Mouse (Mus musculus) neural tube, embryonic 11.5 days (tissue): ENCODE results near the gene E030030I06Rik. TPM values are rescaled to one million over a fixed set of nuclear protein-coding genes. Genes with fewer than 3 reads are reported as not detected.
"Not testable (repeated sequence)": the region's sequence is repeated elsewhere in the genome, so short reads cannot be mapped to it uniquely, and the experiment has no call there.

Experiments
- ATAC-seq: fragments of 200-750 bp; cut with Nextera tagmentation; 2 replicates; pipeline ENCODE4 v1.8.0; 2017; ENCODE audit warnings: moderate number of reproducible peaks, mild to moderate bottlenecking, moderate TSS enrichment, moderate library complexity; ENCODE audit not compliant: insufficient read depth, low FRiP score, low TSS enrichment
- DNase-seq: peaks from one replicate; pipeline ENCODE4 v3.0.0-alpha.2; 2015; ENCODE audit warnings: low spot score
- H3K27ac ChIP-seq: fragments of 300-500 bp; sonication (generic); 2 replicates; pipeline ENCODE4 v1.5.1; 2014; ENCODE audit warnings: low read depth, mild to moderate bottlenecking, low read length
- H3K27me3 ChIP-seq: fragments of 300-500 bp; sonication (generic); 2 replicates; pipeline ENCODE4 v1.6.1; 2014; ENCODE audit warnings: mild to moderate bottlenecking, low read length, mixed read lengths; ENCODE audit not compliant: control insufficient read depth, insufficient read depth
- H3K36me3 ChIP-seq: fragments of 300-500 bp; sonication (generic); 2 replicates; pipeline ENCODE4 v1.6.1; 2014; ENCODE audit warnings: mild to moderate bottlenecking, low read length, moderate library complexity, mixed read lengths; ENCODE audit not compliant: control insufficient read depth, insufficient read depth
- H3K4me1 ChIP-seq: fragments of 300-500 bp; sonication (generic); 2 replicates; pipeline ENCODE4 v1.6.1; 2014; ENCODE audit warnings: low read length, mixed read lengths; ENCODE audit not compliant: control insufficient read depth, insufficient read depth
- H3K4me2 ChIP-seq: fragments of 300-500 bp; sonication (generic); 2 replicates; pipeline ENCODE4 v1.6.1; 2014; ENCODE audit warnings: low read depth, mild to moderate bottlenecking, moderate library complexity
- H3K4me3 ChIP-seq: fragments of 300-500 bp; sonication (generic); 2 replicates; pipeline ENCODE4 v1.5.1; 2014; ENCODE audit warnings: low read depth, low read length
- H3K9ac ChIP-seq: fragments of 300-500 bp; sonication (generic); 2 replicates; pipeline ENCODE4 v1.6.1; 2014; ENCODE audit warnings: mild to moderate bottlenecking, low read length
- H3K9me3 ChIP-seq: fragments of 300-500 bp; sonication (generic); 2 replicates; pipeline ENCODE4 v1.6.1; 2016; ENCODE audit warnings: low read length; ENCODE audit not compliant: control insufficient read depth
- WGBS: fragments of 180-500 bp; shearing (Covaris S2); extraction: QIAGEN DNeasy Blood & Tissue Kit; methylation state at CpG from one replicate; pipeline ENCODE4 v1.1.7; 2014; 5-methylcytosine and 5-hydroxymethylcytosine counted together
- polyA plus RNA-seq: library from polyadenylated mRNA; unstranded; fragments of >200 nt; fragmentation: Nextera tagmentation; extraction: Ambion mirVana; gene quantifications from 2 replicates; pipeline ENCODE4 v1.2.1, GENCODE M21; 2014

E030030I06Rik gene
- polyA plus RNA-seq, 1 experiment from 2014 or later: 10.1 TPM

- no peak overlapping the region for H3K27ac ChIP-seq
- H3K27me3 ChIP-seq: peaks cover 78% of the 10 kb centered on the region
- H3K4me2 ChIP-seq: no peak overlapping the region
- no peaks in the 10 kb centered on the region for H3K9me3 ChIP-seq
- no peak overlapping the region for H3K4me3 ChIP-seq
- 0 out of 2 replicates have a peak, but pooled peaks cover 4% of the 10 kb centered on the region for H3K4me1 ChIP-seq
- no peak for ATAC-seq
- no peak for DNase-seq
- no peaks in the 10 kb centered on the region for H3K36me3 ChIP-seq
- 8% methylated on average over 3 of the region's 3 CpGs for WGBS
- H3K9ac ChIP-seq: no peak overlapping the region
These were observed 6.1 kb upstream of the E030030I06Rik start for GRCm38 (mm10) chr10:22154871-22155799.

GRCm38 (mm10) chr10:22154127-22154526 lies 5.1 kb upstream of the E030030I06Rik start:
- H3K4me3 ChIP-seq: peak overlapping the region; percentile 24; the same call in 1 of the 2 replicates
- not testable (repeated sequence) for H3K9ac ChIP-seq, ATAC-seq, H3K9me3 ChIP-seq, H3K4me1 ChIP-seq, H3K36me3 ChIP-seq, H3K27ac ChIP-seq
- peak overlapping the region; percentile 46 for H3K4me2 ChIP-seq
- WGBS: 0% methylated on average over 38 of the region's 38 CpGs
- H3K27me3 ChIP-seq: peaks cover 76% of the 10 kb centered on the region
- peak; percentile 58 for DNase-seq

GRCm38 (mm10) chr10:22153147-22153690 lies 4.1 kb upstream of the E030030I06Rik start:
- H3K27ac ChIP-seq, ATAC-seq, H3K4me2 ChIP-seq, H3K36me3 ChIP-seq, H3K4me1 ChIP-seq, H3K9me3 ChIP-seq, H3K4me3 ChIP-seq, H3K9ac ChIP-seq, DNase-seq: not testable (repeated sequence)
- WGBS: 6% methylated on average over 7 of the region's 7 CpGs
- H3K27me3 ChIP-seq: peaks cover 71% of the 10 kb centered on the region

GRCm38 (mm10) chr10:22151863-22152640 lies 3.0 kb upstream of the E030030I06Rik start:
- 3% methylated on average over 11 of the region's 11 CpGs for WGBS
- H3K27me3 ChIP-seq: peaks cover 61% of the 10 kb centered on the region
- DNase-seq, H3K4me2 ChIP-seq, H3K27ac ChIP-seq, H3K9me3 ChIP-seq, H3K4me1 ChIP-seq, ATAC-seq, H3K36me3 ChIP-seq, H3K9ac ChIP-seq, H3K4me3 ChIP-seq: not testable (repeated sequence)

GRCm38 (mm10) chr10:22151056-22151862 lies 2.2 kb upstream of the E030030I06Rik start:
- DNase-seq: peak; percentile 31

GRCm38 (mm10) chr10:22150593-22150992 lies 1.5 kb upstream of the E030030I06Rik start:
- H3K4me1 ChIP-seq: 0 out of 2 replicates have a peak, but pooled peaks cover 4% of the 10 kb centered on the region
- H3K27ac ChIP-seq: no peak overlapping the region
- ATAC-seq (no peak), DNase-seq (peak; percentile 56)
- no peaks in the 10 kb centered on the region for H3K36me3 ChIP-seq
- peaks cover 47% of the 10 kb centered on the region for H3K27me3 ChIP-seq
- H3K4me3 ChIP-seq: no peak overlapping the region
- no peaks in the 10 kb centered on the region for H3K9me3 ChIP-seq
- no peak overlapping the region for H3K9ac ChIP-seq
- H3K4me2 ChIP-seq: peak overlapping the region; percentile 92
- WGBS: under 1% methylated on average over 27 of the region's 27 CpGs

More at GRCm38 (mm10) chr10:22151056-22151862, 2.2 kb upstream of the E030030I06Rik start:
- Histone ChIP-seq H3K4me3 (peak overlapping the region; percentile 13; the same call in 1 of the 2 replicates), H3K4me2 (peak overlapping the region; percentile 19; the same call in 1 of the 2 replicates), H3K27me3 (peaks cover 53% of the 10 kb centered on the region)
- not testable (repeated sequence) for H3K9ac ChIP-seq, H3K9me3 ChIP-seq, ATAC-seq, H3K36me3 ChIP-seq, H3K27ac ChIP-seq, H3K4me1 ChIP-seq
- under 1% methylated on average over 53 of the region's 55 CpGs for WGBS

- Histone ChIP-seq H3K27me3 (peaks cover 39% of the 10 kb centered on the region), H3K9me3 (no peaks in the 10 kb centered on the region), H3K4me1 (0 out of 2 replicates have a peak, but pooled peaks cover 4% of the 10 kb centered on the region), H3K4me3 (peak overlapping the region; percentile 48), H3K4me2 (peak overlapping the region; percentile 92), H3K27ac (no peak overlapping the region), H3K9ac (no peak overlapping the region), H3K36me3 (no peaks in the 10 kb centered on the region)
- DNase-seq (peak; percentile 40), ATAC-seq (no peak)
- WGBS: under 1% methylated on average over 47 of the region's 50 CpGs
These were observed 808 bp upstream of the E030030I06Rik start for GRCm38 (mm10) chr10:22149691-22150465.
